Mouse (Mus musculus) spleen, adult 2 months (tissue): ENCODE results near the gene Gbx2. TPM values are rescaled to one million over a fixed set of nuclear protein-coding genes. Genes with fewer than 3 reads are reported as not detected.

Source experiments
- DNase-seq, 2 experiments: peaks; one replicate each; pipeline versions ENCODE4 v3.0.0 to v3.0.0-alpha.2; 2012 to 2021; ENCODE audit warnings: low spot score in 2 of 2, low read depth in 1 of 2
- H3K27ac ChIP-seq: fragments of 200-500 bp; 2 replicates; pipeline ENCODE4 v1.5.1; 2012; ENCODE audit warnings: low read length, inconsistent platforms; ENCODE audit not compliant: insufficient read depth
- H3K27me3 ChIP-seq: fragments of 200-500 bp; 2 replicates; pipeline ENCODE4 v1.6.1; 2012; ENCODE audit warnings: mild to moderate bottlenecking, moderate library complexity, low read length, inconsistent platforms; ENCODE audit not compliant: control insufficient read depth, insufficient read depth
- H3K36me3 ChIP-seq: fragments of 200-500 bp; 2 replicates; pipeline ENCODE4 v1.6.1; 2012; ENCODE audit warnings: mild to moderate bottlenecking, low read length, inconsistent platforms; ENCODE audit not compliant: control insufficient read depth, insufficient read depth
- H3K4me1 ChIP-seq: fragments of 200-500 bp; 2 replicates; pipeline ENCODE4 v1.6.1; 2011; ENCODE audit warnings: inconsistent platforms; ENCODE audit not compliant: control insufficient read depth, insufficient read depth, insufficient read length
- H3K4me3 ChIP-seq: fragments of 200-500 bp; 2 replicates; pipeline ENCODE4 v1.5.1; 2011; ENCODE audit warnings: mild to moderate bottlenecking, inconsistent platforms; ENCODE audit not compliant: insufficient read depth, insufficient read length; ENCODE audit errors: extremely low read depth
- CTCF ChIP-seq: fragments of 200-500 bp; IDR thresholded peaks from 2 replicates; pipeline ENCODE4 v1.5.1; 2011; ENCODE audit warnings: mild to moderate bottlenecking, inconsistent platforms; ENCODE audit not compliant: insufficient read depth, insufficient read length, insufficient replicate concordance; ENCODE audit errors: extremely low read depth
- POLR2A ChIP-seq: fragments of 200-500 bp; IDR thresholded peaks from 2 replicates; pipeline ENCODE4 v1.6.1; 2011; ENCODE audit warnings: low read depth, low read length, inconsistent platforms
- WGBS: fragments of 180-500 bp; shearing (Covaris S2); methylation state at CpG from one replicate; pipeline ENCODE4 v1.1.7; 2018; 5-methylcytosine and 5-hydroxymethylcytosine counted together
- polyA plus RNA-seq: library from polyadenylated mRNA; depleted of rRNA; stranded (reverse); fragments of >200 nt; gene quantifications from 2 replicates; pipeline ENCODE4 v1.2.3, GENCODE M21; 2012

Gene Gbx2
- polyA plus RNA-seq, 1 experiment = 1.5 TPM

DNA sequence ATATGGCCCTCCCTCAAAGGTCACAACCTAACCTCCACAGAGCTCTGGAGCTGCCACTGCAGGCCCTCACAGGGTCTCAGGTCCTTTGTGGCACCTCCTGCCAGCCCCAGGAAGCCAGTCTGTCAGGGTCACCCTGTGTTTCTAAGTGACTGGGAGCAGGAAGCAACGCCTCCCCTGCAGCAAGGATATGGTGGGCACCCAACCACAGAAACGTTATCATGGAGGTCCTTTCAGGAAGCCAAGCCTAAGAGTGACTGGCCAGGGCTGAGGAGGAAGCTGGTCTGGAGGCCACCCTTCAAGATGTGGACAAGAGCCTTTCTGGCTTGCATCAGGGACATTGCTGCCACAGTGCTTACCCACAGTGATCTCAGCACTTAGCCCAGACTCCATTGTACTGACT lies 31.9 kb downstream of the Gbx2 start:
- H3K27me3 ChIP-seq = no peaks in the 10 kb centered on the region
- no peaks in the 10 kb centered on the region for H3K36me3 ChIP-seq
- no peak for DNase-seq
- no peaks in the 10 kb centered on the region for H3K4me1 ChIP-seq
- no peak overlapping the region for H3K27ac ChIP-seq
- 21% methylated on average over 2 of the region's 2 CpGs for WGBS
- no peak overlapping the region for H3K4me3 ChIP-seq
- TF ChIP-seq CTCF (no peak), POLR2A (no peak)

DNA sequence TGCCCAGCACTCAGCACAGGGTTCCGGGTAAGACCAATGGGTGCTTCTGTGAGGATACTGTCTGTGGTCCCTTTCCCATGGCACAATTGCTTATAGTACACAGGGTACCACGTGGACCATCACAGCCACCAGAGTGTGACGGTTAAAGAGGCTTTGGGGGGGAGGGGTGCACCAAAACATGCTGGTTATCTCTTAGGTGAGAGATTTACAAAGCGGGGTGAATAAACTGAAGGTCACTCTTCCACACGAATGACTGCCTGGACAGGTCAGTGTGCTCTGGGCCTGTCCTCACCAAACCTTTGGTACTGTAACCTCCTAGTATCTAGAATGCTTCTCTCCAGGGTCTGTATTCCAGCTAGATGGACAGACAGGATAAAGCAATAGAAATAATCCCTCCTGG lies 35.2 kb downstream of the Gbx2 start:
- H3K27ac ChIP-seq = no peak overlapping the region
- no peaks in the 10 kb centered on the region for H3K36me3 ChIP-seq
- no peak for DNase-seq
- H3K27me3 ChIP-seq = no peaks in the 10 kb centered on the region
- TF ChIP-seq POLR2A (no peak), CTCF (no peak)
- 91% methylated on average over 5 of the region's 5 CpGs for WGBS
- no peaks in the 10 kb centered on the region for H3K4me1 ChIP-seq
- H3K4me3 ChIP-seq = no peak overlapping the region

DNA sequence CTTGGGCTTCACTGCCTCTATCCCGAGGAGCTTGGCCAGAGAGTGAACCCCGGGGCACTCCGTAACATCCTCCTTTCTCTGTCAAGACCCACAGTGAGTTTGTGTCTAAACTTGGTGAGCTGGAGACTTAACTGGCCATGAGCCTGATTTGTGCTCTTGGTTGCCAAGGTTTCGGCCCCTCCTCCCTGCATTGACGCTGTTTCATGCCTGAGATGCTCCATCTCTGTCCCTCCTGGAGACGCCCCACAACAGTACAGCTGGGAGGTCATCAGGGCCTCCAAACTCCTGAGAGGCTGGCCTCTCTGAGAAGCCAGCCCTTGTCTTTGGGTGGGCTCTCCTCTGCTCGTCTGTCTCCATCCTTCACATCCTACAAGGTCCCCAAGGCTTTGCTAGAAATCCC lies 38.7 kb downstream of the Gbx2 start:
- no peak overlapping the region for H3K4me3 ChIP-seq
- no peaks in the 10 kb centered on the region for H3K36me3 ChIP-seq
- 83% methylated on average over 7 of the region's 7 CpGs for WGBS
- DNase-seq = no peak
- no peak overlapping the region for H3K27ac ChIP-seq
- TF ChIP-seq CTCF (no peak), POLR2A (no peak)
- H3K4me1 ChIP-seq = no peaks in the 10 kb centered on the region
- no peaks in the 10 kb centered on the region for H3K27me3 ChIP-seq

DNA sequence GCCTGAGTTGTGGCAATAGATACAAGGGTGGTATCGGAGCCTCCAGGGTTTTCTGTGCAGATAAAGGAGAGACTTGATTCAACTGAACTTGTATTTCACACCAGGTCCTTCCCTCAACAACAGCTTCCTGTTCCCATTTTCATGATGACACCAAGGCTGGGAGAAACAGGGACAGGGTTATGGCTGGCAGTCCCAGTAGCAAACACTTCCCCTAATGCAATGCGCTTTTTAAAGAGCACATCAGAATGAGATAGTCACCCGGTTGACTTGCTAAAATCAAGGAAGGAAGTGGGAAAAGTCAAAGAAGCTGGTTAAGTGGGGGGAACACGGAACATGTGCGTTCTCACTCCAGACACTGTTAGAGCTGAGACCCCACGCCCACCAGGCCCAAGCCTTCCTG lies 39.6 kb downstream of the Gbx2 start:
- WGBS = 34% methylated on average over 6 of the region's 6 CpGs
- TF ChIP-seq POLR2A = no peak
- no peak for TF ChIP-seq CTCF
- Histone ChIP-seq H3K27ac (no peak overlapping the region), H3K4me1 (no peaks in the 10 kb centered on the region), H3K36me3 (no peaks in the 10 kb centered on the region), H3K4me3 (no peak overlapping the region), H3K27me3 (no peaks in the 10 kb centered on the region)
- DNase-seq = no peak

DNA sequence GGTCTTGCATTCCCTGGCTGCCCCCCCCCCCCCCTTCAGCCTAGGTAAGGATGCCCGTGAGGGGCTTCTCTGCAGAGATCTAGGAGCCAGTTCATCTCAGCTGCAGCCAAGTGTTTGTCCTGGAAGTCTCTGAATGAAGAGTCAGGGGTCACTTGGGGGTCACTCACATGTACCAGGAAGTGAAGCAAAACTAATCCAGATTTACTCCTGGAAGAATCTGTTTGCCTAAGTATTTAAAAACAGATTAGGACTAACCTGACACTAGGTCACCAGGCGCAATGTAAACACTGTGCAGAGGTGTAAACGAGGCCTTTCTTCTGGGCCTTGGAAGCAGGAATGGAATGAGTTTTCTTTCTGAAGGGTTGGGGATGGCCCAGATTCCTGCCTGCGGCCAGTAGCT lies 45.3 kb downstream of the Gbx2 start:
- DNase-seq = no peak
- whole genome bisulfite sequencing = 88% methylated on average over 4 of the region's 4 CpGs
- TF ChIP-seq CTCF = no peak
- no peak for TF ChIP-seq POLR2A
- Histone ChIP-seq H3K27me3 (no peaks in the 10 kb centered on the region), H3K4me1 (no peaks in the 10 kb centered on the region), H3K4me3 (no peak overlapping the region), H3K36me3 (no peaks in the 10 kb centered on the region), H3K27ac (no peak overlapping the region)

DNA sequence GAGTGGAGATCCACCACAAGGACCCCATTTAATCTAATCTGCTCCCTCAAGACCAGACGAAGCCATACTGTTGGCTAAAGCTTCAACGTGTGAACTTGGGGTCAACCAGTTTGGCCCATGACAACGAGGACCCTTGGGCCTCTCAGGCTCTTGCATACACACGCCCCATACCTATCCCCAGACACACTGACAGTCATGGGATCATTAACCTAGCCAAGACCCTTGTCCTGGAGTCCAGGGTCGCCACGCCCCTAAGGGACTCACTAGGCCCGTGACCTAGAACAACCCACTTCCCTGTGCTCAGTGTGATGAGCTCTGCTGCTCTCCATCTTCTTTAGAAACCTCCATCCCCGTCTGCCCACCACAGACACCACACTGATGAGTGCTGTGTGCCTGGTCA lies 46.6 kb downstream of the Gbx2 start:
- Histone ChIP-seq H3K4me3 (no peak overlapping the region), H3K36me3 (no peaks in the 10 kb centered on the region), H3K27me3 (no peaks in the 10 kb centered on the region), H3K4me1 (no peaks in the 10 kb centered on the region), H3K27ac (no peak overlapping the region)
- WGBS = 88% methylated on average over 8 of the region's 8 CpGs
- TF ChIP-seq CTCF (no peak), POLR2A (no peak)
- no peak for DNase-seq

DNA sequence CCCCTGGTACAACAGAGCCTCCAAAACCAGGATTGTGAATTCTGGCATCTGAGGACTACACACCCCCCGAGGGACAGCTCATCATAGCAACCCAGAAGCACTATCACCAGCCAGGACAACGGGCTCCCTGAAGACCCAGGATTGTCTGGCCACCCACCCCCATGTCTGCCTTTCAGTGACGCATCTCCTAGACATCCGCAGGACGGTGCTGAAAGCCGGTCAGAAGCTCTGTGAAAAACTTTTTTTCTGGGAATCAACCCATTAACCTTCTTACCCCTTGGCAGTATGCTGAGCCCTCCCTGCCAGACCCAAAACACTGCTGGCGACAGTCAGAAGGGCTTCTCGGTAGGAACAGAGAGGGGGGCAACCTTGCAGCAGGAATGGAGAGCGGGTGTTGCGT lies 50.1 kb downstream of the Gbx2 start:
- H3K36me3 ChIP-seq = no peaks in the 10 kb centered on the region
- 89% methylated on average over 10 of the region's 10 CpGs for WGBS
- H3K4me1 ChIP-seq = no peaks in the 10 kb centered on the region
- H3K27ac ChIP-seq = no peak overlapping the region
- no peaks in the 10 kb centered on the region for H3K27me3 ChIP-seq
- no peak for DNase-seq
- TF ChIP-seq POLR2A (no peak), CTCF (no peak)
- H3K4me3 ChIP-seq = no peak overlapping the region

DNA sequence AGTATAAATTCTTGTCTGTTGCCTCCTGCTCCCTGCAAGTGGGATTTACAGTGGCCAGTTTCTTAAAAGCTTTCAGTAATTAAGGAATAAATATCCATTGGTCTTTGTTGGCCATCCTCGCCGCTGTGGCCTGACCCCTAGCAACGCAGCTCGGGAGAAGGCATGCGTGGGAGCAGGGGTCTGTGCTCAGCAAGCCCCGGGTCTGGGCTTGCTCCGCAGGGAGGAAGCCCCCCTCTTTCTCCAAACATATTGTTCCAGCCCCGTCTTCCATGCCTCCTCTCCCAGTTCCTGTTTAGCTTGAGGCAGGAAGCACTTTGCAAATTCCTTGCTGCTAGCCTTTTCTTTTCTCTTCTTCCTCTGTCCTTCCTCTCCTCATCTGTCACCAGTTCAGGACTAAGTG lies 50.8 kb downstream of the Gbx2 start:
- TF ChIP-seq POLR2A (no peak), CTCF (no peak)
- Histone ChIP-seq H3K4me3 (no peak overlapping the region), H3K27me3 (no peaks in the 10 kb centered on the region), H3K27ac (no peak overlapping the region), H3K36me3 (no peaks in the 10 kb centered on the region), H3K4me1 (no peaks in the 10 kb centered on the region)
- no peak for DNase-seq
- 84% methylated on average over 8 of the region's 8 CpGs for WGBS
